Mouse (Mus musculus) hindbrain, embryonic 12.5 days (tissue): ENCODE measurements around the gene Kcnj10. TPM values are rescaled to one million over a fixed set of nuclear protein-coding genes. Genes with fewer than 3 reads are reported as not detected.

ENCODE experiments used
- ATAC-seq: fragments of 200-750 bp; cut with Nextera tagmentation; 2 replicates; pipeline ENCODE4 v1.8.0; 2017; ENCODE audit warnings: moderate TSS enrichment; ENCODE audit not compliant: low FRiP score
- H3K27ac ChIP-seq: fragments of 300-500 bp; sonication (generic); 2 replicates; pipeline ENCODE4 v1.5.1; 2016; ENCODE audit warnings: mild to moderate bottlenecking
- H3K27me3 ChIP-seq: fragments of 300-500 bp; sonication (generic); 2 replicates; pipeline ENCODE4 v1.6.1; 2016; ENCODE audit warnings: mild to moderate bottlenecking
- H3K36me3 ChIP-seq: fragments of 300-500 bp; sonication (generic); 2 replicates; pipeline ENCODE4 v1.6.1; 2016; ENCODE audit warnings: mild to moderate bottlenecking
- H3K4me1 ChIP-seq: fragments of 300-500 bp; sonication (generic); 2 replicates; pipeline ENCODE4 v1.6.1; 2016
- H3K4me2 ChIP-seq: fragments of 300-500 bp; sonication (generic); replicated peaks from 2 replicates; pipeline ENCODE4 v1.6.1; 2016; ENCODE audit warnings: mild to moderate bottlenecking
- H3K4me3 ChIP-seq: fragments of 300-500 bp; sonication (generic); 2 replicates; pipeline ENCODE4 v1.5.1; 2016; ENCODE audit warnings: mild to moderate bottlenecking
- H3K9ac ChIP-seq: fragments of 300-500 bp; sonication (generic); 2 replicates; pipeline ENCODE4 v1.6.1; 2016; ENCODE audit warnings: mild to moderate bottlenecking, moderate library complexity
- H3K9me3 ChIP-seq: fragments of 300-500 bp; sonication (generic); replicated peaks from 2 replicates; pipeline ENCODE4 v1.6.1; 2016; ENCODE audit warnings: mild to moderate bottlenecking
- WGBS: fragments of 180-500 bp; shearing (Covaris S2); methylation state at CpG from one replicate; pipeline ENCODE4 v1.1.7; 2016; 5-methylcytosine and 5-hydroxymethylcytosine counted together
- polyA plus RNA-seq: library from polyadenylated mRNA; unstranded; fragments of >200 nt; fragmentation: Nextera tagmentation; extraction: Ambion mirVana; gene quantifications from 2 replicates; pipeline ENCODE4 v1.2.1, GENCODE M21; 2016

The Kcnj10 gene
- polyA plus RNA-seq, 1 experiment from 2014 or later: 0.53 TPM

DNA sequence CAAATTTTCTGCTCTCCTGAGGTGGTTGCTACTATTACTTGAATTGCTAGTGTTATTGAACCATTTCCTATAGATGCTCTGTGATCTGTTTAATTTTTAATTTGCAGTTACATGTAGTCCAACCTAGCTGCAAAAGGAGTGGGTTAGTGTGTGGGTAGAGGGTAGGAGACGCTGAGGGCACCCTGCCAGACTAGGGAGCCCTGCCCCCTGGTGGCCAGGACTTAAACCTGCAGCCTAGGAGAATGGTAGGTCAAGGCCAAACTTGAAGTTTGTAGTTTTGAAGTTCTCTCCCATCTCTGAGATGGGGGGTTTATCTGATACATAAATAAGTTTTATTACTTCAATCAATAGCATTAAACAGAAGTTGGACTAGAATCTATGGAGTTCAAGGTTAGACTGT, 16.5 kb downstream of the Kcnj10 start:
- no peaks in the 10 kb centered on the region for H3K27me3 ChIP-seq
- no peak overlapping the region for H3K4me3 ChIP-seq
- H3K4me2 ChIP-seq: no peak overlapping the region
- peaks cover 26% of the 10 kb centered on the region for H3K4me1 ChIP-seq
- H3K9ac ChIP-seq: no peak overlapping the region
- H3K9me3 ChIP-seq: no peaks in the 10 kb centered on the region
- H3K36me3 ChIP-seq: no peaks in the 10 kb centered on the region
- peak; percentile 48; the same call in 1 of the 2 replicates for ATAC-seq
- H3K27ac ChIP-seq: no peak overlapping the region
- WGBS: 11% methylated on average over 1 of the region's 1 CpGs

DNA sequence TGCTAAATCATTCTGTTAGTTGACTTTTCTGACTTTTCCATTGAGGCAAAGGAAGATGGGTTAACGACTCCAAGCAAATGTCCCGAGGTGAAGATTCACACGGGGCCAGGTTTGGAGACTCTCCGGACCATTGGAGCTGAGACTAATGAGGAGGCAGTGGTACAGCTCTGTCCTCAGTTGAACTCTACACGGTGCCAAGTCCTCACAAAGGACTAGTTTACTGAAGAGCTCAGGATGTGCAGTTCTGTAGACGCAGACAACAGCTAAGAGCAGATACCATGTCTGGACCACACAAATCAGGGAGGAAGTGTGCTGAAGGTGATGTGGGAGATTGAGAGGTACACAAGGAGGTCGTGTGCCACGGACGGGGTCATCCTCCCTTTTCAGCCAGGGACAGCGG, 17.3 kb downstream of the Kcnj10 start:
- Histone ChIP-seq H3K9me3 (no peaks in the 10 kb centered on the region), H3K9ac (peak overlapping the region; percentile 32; the same call in 1 of the 2 replicates), H3K36me3 (no peaks in the 10 kb centered on the region), H3K4me2 (no peak overlapping the region), H3K4me1 (peaks cover 23% of the 10 kb centered on the region), H3K4me3 (no peak overlapping the region), H3K27ac (no peak overlapping the region), H3K27me3 (no peaks in the 10 kb centered on the region)
- ATAC-seq: no peak
- WGBS: 64% methylated on average over 10 of the region's 10 CpGs

DNA sequence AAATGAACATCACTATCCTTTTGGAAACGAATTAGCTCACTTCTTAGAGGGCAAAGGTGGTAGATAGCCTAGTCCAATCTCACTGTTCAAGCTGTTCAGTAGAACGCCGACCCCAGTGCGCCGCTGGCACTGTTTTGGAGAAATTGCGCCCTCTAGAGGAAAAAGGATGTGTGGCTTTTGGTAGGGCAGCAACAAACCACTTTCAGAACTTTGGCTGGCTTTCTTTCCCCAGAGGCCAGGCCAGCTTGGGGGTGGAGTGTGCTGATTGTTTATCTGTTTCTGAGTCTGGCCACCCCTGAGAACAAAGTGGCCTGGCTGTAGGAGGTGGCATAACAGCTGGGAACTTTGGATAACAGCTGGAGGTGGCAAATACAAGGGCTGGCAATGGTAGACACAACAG, 23.7 kb downstream of the Kcnj10 start:
- no peak overlapping the region for H3K9ac ChIP-seq
- H3K36me3 ChIP-seq: no peaks in the 10 kb centered on the region
- ATAC-seq: no peak
- WGBS: 10% methylated on average over 6 of the region's 6 CpGs
- no peaks in the 10 kb centered on the region; the same call in 1 of the 2 replicates for H3K4me1 ChIP-seq
- H3K27me3 ChIP-seq: no peaks in the 10 kb centered on the region
- H3K4me3 ChIP-seq: no peak overlapping the region
- H3K27ac ChIP-seq: no peak overlapping the region
- no peaks in the 10 kb centered on the region for H3K9me3 ChIP-seq
- H3K4me2 ChIP-seq: no peak overlapping the region

DNA sequence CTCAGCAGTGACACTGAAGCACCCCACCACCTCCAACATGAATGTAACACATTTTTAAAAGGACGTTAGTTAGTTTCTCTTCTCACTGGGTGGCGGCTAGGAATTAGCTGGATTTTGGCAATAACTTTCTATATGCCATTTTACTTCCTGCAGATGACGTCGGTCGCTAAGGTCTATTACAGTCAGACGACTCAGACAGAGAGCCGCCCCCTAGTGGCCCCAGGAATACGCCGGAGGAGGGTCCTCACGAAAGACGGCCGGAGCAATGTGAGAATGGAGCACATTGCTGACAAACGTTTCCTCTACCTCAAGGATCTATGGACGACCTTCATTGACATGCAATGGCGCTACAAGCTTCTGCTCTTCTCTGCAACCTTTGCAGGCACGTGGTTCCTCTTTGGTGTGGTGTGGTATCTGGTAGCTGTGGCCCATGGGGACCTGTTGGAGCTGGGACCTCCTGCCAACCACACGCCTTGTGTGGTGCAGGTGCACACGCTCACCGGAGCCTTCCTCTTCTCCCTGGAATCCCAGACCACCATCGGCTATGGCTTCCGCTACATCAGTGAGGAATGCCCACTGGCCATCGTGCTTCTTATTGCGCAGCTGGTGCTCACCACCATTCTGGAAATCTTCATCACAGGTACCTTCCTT, 27.9 kb downstream of the Kcnj10 start:
- no peak overlapping the region for H3K27ac ChIP-seq
- 35% methylated on average over 23 of the region's 23 CpGs for WGBS
- H3K9ac ChIP-seq: no peak overlapping the region
- H3K4me1 ChIP-seq: no peaks in the 10 kb centered on the region; the same call in 1 of the 2 replicates
- 0 out of 2 replicates have a peak, but pooled peaks have one; percentile 33 for ATAC-seq
- H3K4me3 ChIP-seq: no peak overlapping the region
- no peaks in the 10 kb centered on the region for H3K9me3 ChIP-seq
- 0 out of 2 replicates have a peak overlapping the region, but pooled peaks have one; percentile 9 for H3K4me2 ChIP-seq
- no peaks in the 10 kb centered on the region for H3K36me3 ChIP-seq
- no peaks in the 10 kb centered on the region for H3K27me3 ChIP-seq

DNA sequence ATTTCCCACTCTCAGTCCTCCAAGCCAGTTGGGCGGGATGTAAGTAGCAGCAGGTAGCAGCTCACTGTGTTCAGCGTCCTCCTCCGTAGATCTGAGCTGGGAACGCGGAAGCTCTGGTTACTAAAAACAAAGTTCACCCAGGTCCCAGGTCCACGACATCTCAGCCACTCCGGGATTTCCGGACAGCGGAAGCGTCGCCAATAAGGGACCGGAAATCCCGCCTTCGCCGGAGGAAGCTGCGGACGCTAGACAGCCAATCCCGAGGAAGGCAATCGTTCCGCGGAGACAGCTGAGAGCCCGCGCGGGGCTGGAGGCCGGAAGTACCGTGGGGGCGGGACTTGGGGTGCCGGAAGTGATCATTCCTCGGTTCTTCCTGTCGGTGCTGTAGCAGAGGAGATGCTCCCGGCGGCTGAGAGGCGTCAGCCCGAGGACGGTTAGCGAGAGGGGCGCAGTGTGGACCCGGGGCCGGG, 35.2 kb downstream of the Kcnj10 start, which contains the start of gene Pigm:
Pigm (plus strand) TSS at position 349 of the 470 bp plus-strand sequence.
- Histone ChIP-seq H3K27ac (peak within 1 kb of the TSS; percentile 67), H3K27me3 (no peaks in the 10 kb centered on the region), H3K36me3 (0 out of 2 replicates have a peak, but pooled peaks cover 3% of the 10 kb centered on the region), H3K4me3 (peak within 1 kb of the TSS; percentile 75), H3K9me3 (no peaks in the 10 kb centered on the region), H3K4me2 (peak within 1 kb of the TSS; percentile 99), H3K4me1 (peaks cover 21% of the 10 kb centered on the region), H3K9ac (peak within 1 kb of the TSS; percentile 82)
- WGBS: under 1% methylated on average over 39 of the region's 39 CpGs
- ATAC-seq: peak; percentile 98

DNA sequence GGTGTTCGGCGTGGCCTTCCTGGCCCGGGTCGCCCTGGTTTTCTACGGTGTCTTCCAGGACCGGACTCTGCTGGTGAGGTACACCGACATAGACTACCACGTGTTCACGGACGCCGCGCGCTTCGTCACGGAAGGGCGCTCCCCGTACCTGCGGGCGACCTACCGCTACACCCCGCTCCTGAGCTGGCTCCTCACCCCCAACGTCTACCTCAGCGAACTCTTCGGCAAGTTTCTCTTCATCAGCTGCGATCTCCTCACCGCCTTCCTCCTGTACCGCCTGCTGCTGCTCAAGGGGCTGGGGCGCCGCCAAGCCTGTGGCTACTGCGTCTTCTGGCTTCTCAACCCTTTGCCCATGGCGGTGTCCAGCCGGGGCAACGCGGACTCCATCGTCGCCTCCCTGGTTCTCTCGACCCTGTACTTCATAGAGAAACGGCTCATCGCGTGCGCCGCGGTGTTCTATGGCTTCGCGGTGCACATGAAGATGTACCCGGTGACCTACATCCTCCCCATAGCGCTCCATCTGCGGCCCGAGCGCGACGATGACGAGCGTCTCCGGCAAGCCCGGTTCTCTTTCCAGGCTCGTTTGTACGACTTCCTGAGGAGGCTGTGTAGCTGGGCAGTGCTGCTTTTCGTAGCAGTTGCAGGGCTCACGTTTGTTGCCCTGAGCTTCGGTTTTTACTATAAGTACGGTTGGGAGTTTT, 35.9 kb downstream of the Kcnj10 start:
- Histone ChIP-seq H3K4me3 (peak overlapping the region; percentile 75), H3K9me3 (no peaks in the 10 kb centered on the region), H3K4me1 (peaks cover 21% of the 10 kb centered on the region), H3K36me3 (peaks cover 9% of the 10 kb centered on the region; the same call in 1 of the 2 replicates), H3K4me2 (peak overlapping the region; percentile 99), H3K27ac (peak overlapping the region; percentile 66), H3K27me3 (no peaks in the 10 kb centered on the region), H3K9ac (peak overlapping the region; percentile 82)
- 3% methylated on average over 62 of the region's 62 CpGs for WGBS
- ATAC-seq: no peak; the same call in none of the 2 replicates

DNA sequence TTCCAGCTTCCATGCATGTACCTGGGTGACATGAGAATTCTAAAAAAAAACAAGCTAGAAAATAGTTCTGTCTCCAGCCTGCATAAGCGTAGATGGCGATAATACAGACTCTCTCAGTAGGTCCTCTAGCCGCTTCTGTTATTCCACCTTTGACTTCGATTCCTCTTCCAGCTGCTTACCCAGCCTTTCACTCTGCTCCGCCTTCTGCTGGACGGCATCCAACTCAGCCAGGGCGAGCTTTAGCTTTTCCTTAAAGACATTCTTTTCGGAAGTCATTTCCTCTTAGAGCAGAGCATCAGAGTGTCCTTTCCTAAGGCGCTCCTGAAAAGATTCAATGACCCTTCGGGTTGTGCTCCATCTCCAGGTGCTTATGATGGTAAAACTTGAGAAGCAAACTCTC, 39.1 kb downstream of the Kcnj10 start:
- WGBS: 81% methylated on average over 10 of the region's 10 CpGs

DNA sequence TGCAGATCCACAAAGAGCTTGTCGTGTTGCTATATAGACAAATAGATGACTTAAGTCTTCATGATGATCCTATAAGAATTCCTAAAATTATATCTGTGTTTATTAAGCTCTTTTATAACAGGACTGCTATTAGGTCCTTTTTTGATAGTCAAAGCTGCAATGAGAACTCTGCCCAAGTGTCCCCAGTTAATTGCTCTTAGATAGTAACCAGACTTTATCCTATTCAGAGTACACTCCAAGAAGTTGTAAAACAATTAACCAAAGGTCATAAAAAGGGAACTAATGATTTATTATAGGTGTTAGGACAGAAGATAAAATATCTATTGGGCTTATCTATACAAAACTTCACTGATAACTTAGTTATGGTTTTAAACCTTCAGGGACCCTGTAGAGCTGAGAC, 41.1 kb downstream of the Kcnj10 start:
- 98% methylated on average over 1 of the region's 1 CpGs for WGBS
- Histone ChIP-seq H3K4me2 (no peak overlapping the region), H3K9ac (no peak overlapping the region), H3K36me3 (peaks cover 17% of the 10 kb centered on the region; the same call in 1 of the 2 replicates), H3K27me3 (no peaks in the 10 kb centered on the region), H3K27ac (no peak overlapping the region), H3K9me3 (no peaks in the 10 kb centered on the region), H3K4me3 (no peak overlapping the region), H3K4me1 (peaks cover 19% of the 10 kb centered on the region)
- ATAC-seq: no peak

More for the DNA sequence above, 39.1 kb downstream of the Kcnj10 start:
- Histone ChIP-seq H3K9me3 (no peaks in the 10 kb centered on the region), H3K36me3 (peaks cover 17% of the 10 kb centered on the region; the same call in 1 of the 2 replicates), H3K4me3 (no peak overlapping the region), H3K27me3 (no peaks in the 10 kb centered on the region), H3K4me2 (no peak overlapping the region), H3K9ac (no peak overlapping the region), H3K27ac (no peak overlapping the region), H3K4me1 (peaks cover 21% of the 10 kb centered on the region)
- no peak for ATAC-seq

DNA sequence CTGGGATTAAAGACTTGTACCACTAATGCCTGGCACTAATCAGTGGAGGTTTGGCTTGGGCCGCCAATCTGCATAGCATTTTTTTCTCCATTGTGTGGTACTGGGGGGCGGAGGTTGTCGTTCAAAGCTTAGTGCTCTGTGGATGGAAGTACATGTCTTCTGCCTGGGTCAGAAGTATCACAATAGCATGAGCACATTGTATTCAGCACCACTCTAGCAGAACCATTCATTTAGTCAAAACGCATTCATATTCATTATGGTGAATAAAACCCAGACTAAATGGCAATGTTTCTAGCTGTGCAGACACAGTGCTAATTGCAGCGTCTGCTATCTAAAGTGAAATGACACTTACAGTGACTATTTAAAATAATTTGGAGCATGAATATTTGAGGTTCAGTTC, 46.2 kb downstream of the Kcnj10 start:
- H3K27ac ChIP-seq: no peak overlapping the region
- H3K9me3 ChIP-seq: no peaks in the 10 kb centered on the region
- peaks cover 9% of the 10 kb centered on the region for H3K4me1 ChIP-seq
- WGBS: 67% methylated on average over 5 of the region's 5 CpGs
- no peaks in the 10 kb centered on the region; the same call in 1 of the 2 replicates for H3K27me3 ChIP-seq
- H3K4me2 ChIP-seq: no peak overlapping the region
- no peak overlapping the region for H3K9ac ChIP-seq
- ATAC-seq: no peak
- H3K4me3 ChIP-seq: no peak overlapping the region
- H3K36me3 ChIP-seq: peaks cover 7% of the 10 kb centered on the region; the same call in 1 of the 2 replicates

DNA sequence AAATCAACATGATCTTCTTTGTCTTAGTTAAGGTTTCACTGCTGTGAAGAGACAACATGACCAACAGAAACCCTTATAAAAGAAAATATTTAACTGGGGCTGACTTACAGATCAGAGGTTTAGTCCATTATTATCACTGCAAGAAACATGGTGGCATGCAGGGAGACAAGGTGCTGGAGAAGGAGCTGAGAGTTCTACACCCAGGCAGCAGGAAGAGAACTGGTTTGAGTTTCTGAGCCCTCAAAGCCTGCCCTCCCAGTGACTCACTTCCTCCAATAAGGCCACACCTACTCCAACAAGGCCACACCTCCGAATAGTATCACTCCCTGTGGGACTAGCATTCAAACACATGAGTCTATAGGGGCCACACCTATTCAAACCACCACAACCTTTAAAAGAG, 49.8 kb downstream of the Kcnj10 start:
- H3K4me1 ChIP-seq: peaks cover 10% of the 10 kb centered on the region
- 40% methylated on average over 1 of the region's 1 CpGs for WGBS
- no peak overlapping the region for H3K4me2 ChIP-seq
- H3K9me3 ChIP-seq: no peaks in the 10 kb centered on the region
- H3K4me3 ChIP-seq: no peak overlapping the region
- no peaks in the 10 kb centered on the region; the same call in 1 of the 2 replicates for H3K27me3 ChIP-seq
- ATAC-seq: no peak
- H3K27ac ChIP-seq: no peak overlapping the region
- no peak overlapping the region for H3K9ac ChIP-seq
- no peaks in the 10 kb centered on the region for H3K36me3 ChIP-seq

DNA sequence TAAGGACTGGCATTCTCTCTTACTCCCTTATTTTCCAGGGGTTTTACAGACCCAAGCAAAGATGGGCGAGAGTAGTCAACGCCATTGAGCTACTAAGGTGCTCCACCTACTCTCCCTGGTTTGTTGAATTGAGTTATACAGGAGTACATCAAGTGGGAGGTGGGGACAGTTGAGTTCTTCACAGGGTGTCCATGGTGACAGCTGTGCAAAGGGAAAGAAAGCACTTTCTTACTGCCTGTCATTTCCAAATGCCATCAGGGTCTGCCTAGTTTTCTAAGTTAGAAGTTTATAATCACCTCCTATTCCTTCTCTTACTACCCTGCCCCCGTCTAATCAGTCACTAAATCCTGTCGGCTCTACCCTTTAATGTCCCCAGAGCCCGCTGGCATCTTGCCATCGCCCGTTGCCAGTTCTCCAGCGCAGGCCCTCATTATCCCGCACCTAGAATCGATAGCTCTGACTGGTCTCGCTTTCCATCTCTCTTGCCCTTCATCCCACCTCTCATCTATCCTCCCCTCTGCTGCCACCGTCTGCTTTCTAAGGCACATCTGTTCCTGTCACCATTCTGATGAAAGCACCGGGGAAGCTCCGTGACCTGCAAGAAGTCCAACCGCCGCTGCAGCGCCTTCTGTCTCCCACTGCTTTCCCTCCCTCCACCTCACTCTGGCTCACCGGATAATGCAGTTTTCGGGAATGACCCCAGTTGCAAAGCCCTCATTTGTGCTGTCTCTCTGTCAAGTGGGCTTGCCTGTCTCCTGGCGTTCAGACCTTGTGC, 51.0 kb downstream of the Kcnj10 start:
- Histone ChIP-seq H3K27me3 (no peaks in the 10 kb centered on the region; the same call in 1 of the 2 replicates), H3K36me3 (no peaks in the 10 kb centered on the region), H3K4me2 (peak overlapping the region; percentile 42), H3K27ac (no peak overlapping the region), H3K9ac (no peak overlapping the region), H3K9me3 (no peaks in the 10 kb centered on the region), H3K4me3 (0 out of 2 replicates have a peak overlapping the region, but pooled peaks have one; percentile 7), H3K4me1 (peaks cover 10% of the 10 kb centered on the region)
- WGBS: 24% methylated on average over 20 of the region's 20 CpGs
- ATAC-seq: peak; percentile 30; the same call in 1 of the 2 replicates
